Mouse (Mus musculus) testis, adult 2 months (tissue): ENCODE measurements around the gene Slc25a13.

Source experiments
- CTCF ChIP-seq: fragments of 200-500 bp; IDR thresholded peaks from 2 replicates; pipeline ENCODE4 v1.5.1; 2012; ENCODE audit warnings: low read depth, mild to moderate bottlenecking, inconsistent platforms, low read length, moderate library complexity; ENCODE audit not compliant: control insufficient read depth, insufficient read depth, insufficient replicate concordance
- POLR2A ChIP-seq: fragments of 200-500 bp; IDR thresholded peaks from 2 replicates; pipeline ENCODE4 v1.6.1; 2012; ENCODE audit warnings: low read depth, mild to moderate bottlenecking, inconsistent platforms, low read length, moderate library complexity; ENCODE audit not compliant: control insufficient read depth

GRCm38 (mm10) chr6:5993056-5993455, 223.9 kb downstream of the Slc25a13 start:
- no peak for TF ChIP-seq CTCF
- no peak for TF ChIP-seq POLR2A
